Mouse (Mus musculus) megakaryocyte, embryonic 14.5 days (primary cell): ENCODE data around the gene Atp23.

ENCODE experiments used
- FLI1 ChIP-seq: IDR thresholded peaks from 2 replicates; pipeline ENCODE4 v1.6.1; 2012; ENCODE audit warnings: low read length, inconsistent platforms, mixed read lengths
- GATA1 ChIP-seq: IDR thresholded peaks from 3 replicates; pipeline ENCODE4 v1.6.1; 2012; ENCODE audit warnings: mixed read lengths, low read length, inconsistent platforms, borderline replicate concordance

GRCm38 (mm10) chr10:126831329-126831728 is 69.8 kb downstream of the Atp23 start:
- TF ChIP-seq GATA1 (no peak), FLI1 (no peak)
